Mouse (Mus musculus): ENCODE measurements around the gene Kif16b. TPM values are rescaled to one million over a fixed set of nuclear protein-coding genes. Genes with fewer than 3 reads are reported as not detected.

Kif16b gene
- total RNA-seq, 2 experiments from 2014 or later: 29.4 to 36.8 TPM

DNA sequence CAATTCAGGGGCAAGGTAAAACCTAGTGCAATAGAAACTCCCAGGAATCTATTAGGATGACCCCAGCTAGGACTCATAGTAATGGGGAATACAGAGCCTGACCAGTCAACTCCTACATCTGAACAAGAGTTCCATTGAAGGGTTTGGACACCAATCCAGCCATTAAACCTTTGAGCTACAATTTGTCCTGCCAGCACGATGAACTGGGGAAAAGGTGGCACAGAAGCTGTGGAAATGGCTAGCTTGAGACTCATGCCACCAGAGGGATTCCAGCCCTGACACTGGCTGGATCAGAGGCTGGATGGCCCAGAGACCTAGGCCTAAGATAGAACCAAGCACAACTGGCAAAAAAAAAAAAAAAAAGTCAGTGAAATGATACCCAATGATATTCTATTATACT is 207.9 kb downstream of the Kif16b start:
- DNase-seq: no peak
- intact Hi-C loops (cut with DNase I): no loop called here

DNA sequence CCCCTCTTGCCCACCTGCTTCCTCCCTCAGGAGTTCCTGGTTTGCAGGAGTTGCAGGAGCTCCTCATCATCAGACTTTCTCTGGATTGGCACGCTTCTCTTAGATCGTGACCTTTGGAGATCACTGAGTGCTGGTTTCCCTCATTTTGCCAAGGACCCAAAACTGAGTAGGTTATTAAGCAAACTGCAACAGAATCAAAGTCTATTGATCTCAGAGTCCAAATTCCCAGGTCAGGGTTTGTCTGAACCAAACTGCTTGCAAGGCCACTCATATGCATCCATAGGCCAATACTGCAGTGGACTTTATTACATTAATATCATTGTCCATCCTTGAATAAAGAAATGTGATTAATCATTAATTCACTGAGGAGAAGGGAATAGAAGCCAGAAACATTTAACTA is 211.8 kb downstream of the Kif16b start:
- no peak for DNase-seq
- intact Hi-C loops (cut with DNase I): no loop called here

DNA sequence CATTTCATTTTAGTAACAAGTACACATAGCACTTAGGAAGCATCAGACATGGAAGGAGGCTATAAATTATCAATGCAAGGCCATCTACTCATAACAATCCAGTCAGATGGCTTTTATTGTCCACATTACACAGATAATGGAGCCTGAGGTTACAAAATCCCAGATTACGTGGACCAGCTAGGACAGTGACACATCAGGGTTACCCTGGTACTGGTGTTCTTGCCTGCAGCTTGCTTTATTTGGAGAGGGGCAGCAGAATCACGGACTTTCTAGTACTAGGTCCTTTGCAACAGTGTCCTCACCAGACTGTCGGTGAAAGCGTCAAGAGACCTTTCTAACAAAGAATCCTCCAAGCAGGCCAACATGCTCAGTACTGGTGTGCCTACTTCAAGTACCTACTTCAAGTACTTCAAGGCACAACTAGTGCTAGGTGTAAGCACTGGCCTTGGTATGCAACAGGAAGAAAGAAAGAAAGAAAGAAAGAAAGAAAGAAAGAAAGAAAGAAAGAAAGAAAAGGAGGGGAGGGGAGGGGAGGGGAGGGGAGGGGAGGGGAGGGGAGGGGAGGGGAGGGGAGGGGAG is 213.3 kb downstream of the Kif16b start:
- no peak for DNase-seq
- intact Hi-C loops (cut with DNase I): no loop called here

DNA sequence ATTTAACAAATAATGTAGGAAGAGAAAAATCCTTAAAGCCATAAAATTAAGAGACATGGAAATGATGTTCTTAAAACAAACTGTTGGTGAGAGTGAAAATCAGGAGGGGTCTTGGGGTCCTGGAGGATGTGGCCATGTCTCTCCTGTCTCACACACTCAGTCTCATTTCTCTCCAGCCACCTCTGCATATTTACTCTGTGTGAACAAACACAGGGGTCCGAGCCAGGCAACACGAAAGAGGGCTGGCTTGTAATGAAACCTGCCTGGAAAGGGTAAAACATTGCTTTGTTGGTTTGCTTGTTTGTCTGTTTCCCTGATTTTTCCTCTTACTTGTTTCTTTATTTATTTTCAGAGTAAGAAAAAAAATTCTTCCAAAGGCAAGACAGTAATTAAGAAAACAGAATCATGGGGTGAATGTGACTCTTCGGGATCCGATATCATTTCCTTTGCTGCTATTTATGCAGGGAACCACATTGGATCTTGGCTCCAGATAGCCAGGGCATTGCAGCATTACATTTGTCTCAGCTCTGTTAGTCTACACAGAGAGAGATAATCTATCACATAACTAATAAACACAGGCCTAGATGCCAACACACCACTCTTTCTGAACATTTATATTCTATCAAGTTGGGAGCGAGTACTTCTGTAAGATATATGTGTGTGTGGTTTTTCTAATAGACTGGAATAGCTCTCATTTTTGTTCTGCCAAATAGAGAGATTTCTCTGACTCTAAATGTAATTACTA is 218.2 kb downstream of the Kif16b start:
- intact Hi-C loops (cut with DNase I): no loop called here
- no peak for DNase-seq

DNA sequence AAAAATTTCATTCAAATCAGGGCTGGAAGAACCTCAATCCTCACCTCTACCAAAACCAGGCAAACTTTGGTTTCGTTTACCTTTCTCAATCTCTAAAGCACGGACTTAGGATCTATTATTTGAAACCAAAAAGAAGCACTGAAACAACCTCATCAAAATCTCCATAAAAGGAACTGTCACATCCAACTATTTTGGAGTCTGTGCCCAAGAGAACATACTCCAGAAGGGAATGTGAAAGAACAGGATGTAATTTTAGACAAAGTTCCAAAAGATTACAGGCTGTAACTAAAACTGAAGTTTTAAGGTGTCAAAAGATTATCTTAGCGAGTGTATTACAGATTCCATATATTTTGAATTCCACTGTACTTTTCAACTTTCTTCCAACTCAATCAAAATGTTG is 232.9 kb downstream of the Kif16b start:
- no peak for DNase-seq
- intact Hi-C loops (cut with DNase I): no loop called here

DNA sequence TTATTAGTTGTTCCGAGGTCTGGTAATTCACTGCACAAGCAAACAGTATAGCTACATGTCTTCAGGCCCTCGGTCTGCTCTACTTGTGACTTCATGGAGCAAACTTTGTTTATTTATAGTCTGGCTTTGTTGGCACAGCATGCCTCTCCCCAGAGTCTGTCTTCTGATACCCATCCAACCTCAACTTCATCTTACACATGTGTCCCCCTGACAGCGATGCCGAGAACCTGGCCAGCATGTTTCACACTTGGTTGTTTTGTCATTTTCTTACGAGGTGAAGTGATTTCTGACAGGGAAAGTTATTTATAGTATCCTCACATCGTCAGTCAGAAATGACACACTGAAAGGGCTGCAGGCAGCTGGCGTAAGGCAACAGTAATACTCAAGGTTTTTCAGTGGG is 249.7 kb downstream of the Kif16b start:
- DNase-seq: no peak
- intact Hi-C loops (cut with DNase I): no loop called here

DNA sequence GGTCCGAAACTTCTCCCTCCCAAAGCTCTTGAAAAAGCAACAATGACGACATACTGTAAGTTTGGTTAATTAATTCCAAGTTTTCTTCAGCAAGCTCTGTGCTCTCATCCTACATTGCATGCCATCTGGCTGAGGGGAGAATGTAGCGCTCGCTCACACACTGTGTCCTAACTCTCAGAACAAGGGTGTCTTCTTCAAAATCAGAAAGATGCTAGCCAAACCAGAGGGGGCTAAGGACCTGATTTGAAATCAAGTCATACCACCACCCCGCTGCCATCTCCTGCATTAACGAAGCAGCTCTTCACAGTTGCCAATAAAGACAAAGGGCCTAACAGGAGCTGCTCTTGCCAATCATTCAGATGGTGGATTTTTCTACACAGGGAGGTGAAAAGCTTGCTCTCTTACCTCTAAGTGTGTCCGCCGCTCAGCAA is 253.3 kb downstream of the Kif16b start:
- no peak for DNase-seq
- intact Hi-C loops (cut with DNase I): no loop called here

DNA sequence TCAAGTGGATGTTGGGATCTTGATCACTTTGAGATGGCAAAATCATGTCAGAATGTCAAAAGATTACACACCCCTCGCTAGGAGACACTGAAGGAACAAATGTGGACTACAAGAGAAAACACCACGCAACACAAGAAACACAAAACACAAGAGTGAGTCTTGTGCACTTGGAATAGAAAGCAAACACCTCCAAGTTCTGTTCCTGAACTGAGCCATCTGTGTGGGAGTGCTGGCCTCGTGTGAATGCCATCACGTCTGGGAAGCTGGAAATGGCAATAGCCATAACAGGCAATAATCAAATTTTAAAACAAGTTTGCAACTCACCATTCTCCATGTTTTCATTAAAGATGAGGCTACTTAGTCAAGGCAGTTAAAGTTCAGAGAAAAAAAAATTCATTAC is 254.5 kb downstream of the Kif16b start:
- DNase-seq: no peak
- intact Hi-C loops (cut with DNase I): no loop called here

DNA sequence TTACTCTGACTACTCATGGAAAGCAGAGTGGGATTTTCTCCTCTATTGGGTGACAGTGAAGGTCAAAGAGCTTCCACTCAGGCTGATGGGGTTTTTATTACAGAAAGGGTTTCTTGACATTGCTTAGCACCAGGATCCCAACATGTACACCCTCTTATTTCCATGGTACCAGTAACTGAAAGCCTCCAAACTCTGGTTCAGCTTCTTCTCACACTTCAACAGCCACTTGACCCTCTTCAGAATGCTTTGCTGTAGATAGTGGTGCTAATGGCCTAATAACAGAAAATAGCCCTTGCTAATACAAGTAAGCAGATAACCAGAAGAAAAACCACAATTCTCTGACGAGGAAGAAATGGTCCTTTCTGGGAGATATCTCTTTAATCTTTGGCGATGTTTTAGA is 259.6 kb downstream of the Kif16b start:
- intact Hi-C loops (cut with DNase I): no loop called here
- DNase-seq: no peak

DNA sequence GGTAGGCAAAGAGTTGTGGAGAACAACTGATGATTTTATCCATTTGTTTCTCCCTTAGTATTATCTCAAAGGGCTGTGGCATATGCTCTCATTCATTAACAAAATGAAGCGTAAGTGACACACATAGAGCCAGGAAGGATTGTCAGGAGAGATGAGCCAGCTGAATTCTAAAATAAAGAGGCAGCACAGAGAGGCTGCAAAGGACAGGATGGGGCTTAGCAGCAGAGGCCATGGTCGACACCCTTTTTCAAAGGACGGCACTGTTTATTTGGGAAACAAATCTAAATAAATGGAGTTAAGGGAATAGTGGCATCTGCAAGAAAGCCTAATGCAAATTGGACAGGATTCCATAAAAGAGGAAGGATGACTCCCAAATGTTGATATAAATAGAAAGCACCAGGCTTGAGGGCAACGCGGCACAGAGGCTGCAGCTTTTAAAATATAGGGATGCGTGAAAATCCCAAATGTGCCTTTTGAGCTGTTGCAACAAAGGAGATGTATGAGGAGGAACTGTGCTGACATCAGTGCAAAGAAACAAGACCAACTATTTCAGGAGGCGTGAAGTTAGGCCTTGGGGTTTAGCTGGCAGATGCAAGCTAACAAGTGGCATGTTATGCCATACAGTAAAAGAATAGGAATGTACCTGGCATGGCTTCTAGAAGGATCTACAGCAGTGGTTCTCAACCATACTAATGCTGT is 265.6 kb downstream of the Kif16b start:
- intact Hi-C loops (cut with DNase I): no loop called here
- DNase-seq: no peak

DNA sequence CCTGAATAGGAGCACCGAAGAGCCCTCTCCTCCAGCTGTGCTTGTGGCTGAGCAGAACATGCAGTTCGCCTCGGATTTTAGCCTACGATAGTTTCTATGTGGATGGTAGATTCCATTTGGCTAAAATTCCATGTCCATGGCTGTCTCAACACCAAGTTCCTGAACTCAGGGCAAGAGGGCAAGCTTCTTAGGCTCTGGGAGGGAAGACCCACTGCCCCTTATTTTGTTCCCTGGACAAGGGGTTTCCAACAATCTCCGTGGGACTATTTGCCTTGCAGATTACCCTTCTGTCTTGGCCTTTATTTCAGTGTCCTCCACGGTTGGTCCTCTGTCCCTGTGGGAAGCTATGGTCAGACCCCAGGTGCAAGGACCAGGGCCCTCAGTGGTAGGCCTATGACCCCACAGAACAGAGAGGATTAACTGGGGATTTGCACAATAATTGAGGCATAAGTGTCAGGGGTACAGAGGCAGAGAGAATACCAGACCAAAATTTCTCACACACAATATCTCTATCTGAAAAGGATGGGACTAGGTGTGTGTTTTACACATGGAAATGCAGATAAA is 267.3 kb downstream of the Kif16b start:
- intact Hi-C loops (cut with DNase I): no loop called here
- no peak for DNase-seq

DNA sequence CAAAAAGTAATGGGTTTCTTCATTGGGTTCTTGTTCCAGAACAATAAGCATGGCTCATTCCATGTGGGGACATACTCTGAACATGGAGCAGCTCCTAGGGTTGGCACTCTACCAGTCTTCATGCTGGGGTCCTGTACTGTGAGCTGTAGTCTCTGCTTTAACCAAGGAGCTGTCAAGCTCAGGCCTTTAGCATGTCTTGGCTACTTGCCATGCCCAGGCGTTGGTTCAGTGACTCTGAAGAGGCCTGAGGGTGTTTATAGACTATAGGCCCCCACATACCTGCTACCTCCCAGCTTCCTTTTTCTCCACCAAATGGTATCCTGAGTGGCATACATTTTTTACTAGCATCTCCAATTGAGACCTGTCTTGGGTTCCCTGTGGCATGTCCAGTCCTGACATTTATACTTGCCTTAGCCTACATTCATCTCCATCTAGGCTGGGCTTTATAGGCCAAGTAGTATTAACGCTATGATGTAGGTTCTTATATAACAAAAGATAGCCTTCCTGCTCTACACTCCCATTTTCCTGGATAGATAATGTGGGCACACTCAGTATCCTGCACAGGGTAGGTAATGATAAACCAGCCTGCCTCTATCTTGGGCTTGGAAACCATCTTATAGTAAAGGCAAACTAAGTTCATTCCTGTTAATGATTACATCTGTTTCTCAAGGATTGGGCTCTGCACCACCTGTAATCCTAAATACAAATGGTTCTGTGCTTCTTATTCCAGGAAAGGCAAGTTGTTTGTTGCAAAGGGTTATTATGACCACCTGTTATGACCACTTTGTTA is 271.6 kb downstream of the Kif16b start:
- no peak for DNase-seq
- intact Hi-C loops (cut with DNase I): no loop called here

DNA sequence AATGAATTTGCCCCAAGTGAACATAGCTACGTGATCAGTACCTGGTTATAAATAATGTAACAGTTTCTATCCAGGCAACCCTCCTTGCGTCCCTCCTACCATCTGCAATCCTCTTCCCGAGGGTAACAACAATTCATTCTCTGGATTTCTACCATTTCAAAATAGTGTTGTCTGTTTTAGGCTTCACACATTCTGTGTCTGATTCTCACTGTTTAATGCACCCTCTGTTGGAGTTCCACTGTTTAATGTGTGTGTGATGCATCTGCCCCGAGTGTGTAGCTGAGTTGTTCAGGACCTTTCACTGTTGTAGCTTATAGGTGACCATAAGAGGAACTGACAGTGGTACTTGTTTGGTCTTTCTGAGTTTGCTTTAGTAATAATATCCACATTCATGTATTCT is 275.6 kb downstream of the Kif16b start:
- DNase-seq: no peak
- intact Hi-C loops (cut with DNase I): no loop called here

DNA sequence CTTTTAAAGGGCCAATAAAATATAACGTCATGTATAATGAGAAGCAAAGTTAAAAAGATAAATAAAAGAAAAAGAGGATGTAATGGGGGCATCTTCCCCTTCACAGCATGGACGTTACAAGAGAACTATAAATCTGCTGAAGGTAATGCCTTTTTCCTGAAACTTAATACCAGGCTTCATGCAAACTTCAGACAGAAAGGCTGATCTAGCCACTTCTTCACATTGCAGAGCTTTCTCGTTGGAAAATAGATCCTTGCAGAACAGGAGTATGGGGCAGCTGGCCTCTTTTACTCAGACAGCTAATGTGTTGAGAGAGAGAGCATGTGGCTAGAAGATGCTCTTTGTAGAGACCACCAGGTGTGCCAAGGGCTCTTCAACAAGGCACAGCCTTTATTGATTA is 276.2 kb downstream of the Kif16b start:
- no peak for DNase-seq
- intact Hi-C loops (cut with DNase I): no loop called here

DNA sequence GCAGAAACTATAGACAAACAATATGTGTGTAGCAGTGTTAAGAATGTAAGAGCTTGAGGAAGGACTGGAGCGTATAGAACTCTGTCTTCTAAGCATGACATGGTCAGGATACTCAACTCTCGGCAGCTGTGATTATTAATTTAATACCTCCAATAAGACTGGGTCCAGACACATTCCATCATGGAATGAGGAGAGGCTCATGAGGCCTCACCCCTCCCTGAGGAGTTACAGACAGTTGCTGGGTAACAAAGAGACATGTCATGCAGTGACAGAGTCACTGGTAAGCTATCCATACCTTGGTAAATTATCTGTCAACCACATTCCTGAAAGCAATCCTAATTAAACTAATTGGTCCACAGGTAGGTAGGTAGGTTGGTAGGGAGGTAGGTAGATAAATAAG is 277.1 kb downstream of the Kif16b start:
- DNase-seq: no peak

DNA sequence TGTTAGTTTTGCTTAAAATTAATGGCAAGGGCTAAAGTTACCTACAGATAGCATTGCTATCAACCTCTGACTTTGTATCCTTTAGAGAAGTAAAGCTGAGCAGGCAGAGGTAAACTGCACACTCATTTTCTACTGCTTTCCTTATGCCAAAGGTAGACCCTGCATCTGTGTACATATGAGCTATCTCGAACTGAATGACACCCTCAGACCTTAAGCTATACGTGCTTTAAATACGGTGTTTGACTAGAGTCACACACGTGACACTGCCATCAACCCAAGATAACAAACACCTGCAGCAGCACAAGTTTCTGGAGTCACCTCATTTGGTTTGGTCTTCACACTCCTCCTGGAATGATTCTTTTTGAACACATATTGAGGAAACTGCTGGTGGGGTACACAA is 280.2 kb downstream of the Kif16b start:
- DNase-seq: no peak
- intact Hi-C loops (cut with DNase I): no loop called here

More for the DNA sequence above, 277.1 kb downstream of the Kif16b start:
- intact Hi-C loops (cut with DNase I): no loop called here

DNA sequence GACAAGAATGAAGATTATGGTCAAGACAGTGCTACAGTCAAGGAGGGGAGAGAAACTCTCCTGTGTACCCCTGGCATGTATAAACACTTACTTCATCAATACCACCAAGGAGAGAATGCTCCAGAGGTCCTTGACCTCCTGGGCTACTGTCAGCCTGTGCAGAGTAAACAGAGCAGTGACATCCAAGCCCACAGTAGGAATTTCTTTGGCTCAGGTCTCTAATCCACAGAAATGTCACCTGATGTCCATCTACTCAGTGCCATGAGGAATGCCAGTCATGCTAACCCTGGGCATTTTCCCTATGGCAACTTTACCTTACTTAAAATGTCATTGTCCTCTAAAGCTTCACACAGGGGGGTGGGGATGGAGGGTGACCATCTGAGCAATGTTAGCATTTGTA is 281.4 kb downstream of the Kif16b start:
- intact Hi-C loops (cut with DNase I): no loop called here
- DNase-seq: no peak

DNA sequence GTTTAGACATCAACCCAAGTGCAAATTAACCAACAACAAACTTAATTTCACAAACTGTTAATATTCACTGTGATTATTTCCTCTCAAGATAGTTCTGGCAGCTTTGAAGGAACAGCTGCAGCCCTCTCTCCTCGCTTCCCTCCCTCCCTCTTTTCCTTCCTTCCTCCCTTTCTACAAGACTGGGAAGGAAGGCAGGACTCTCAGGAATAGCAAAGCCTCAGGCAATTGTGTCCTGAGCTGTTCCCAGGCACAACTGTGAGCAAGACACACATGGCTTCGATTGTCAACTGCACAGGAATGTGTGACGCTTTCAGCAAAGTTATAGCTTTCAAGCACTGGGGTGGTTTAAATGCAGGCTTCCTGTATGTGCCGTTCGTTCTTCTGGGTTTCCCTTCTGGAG is 286.8 kb downstream of the Kif16b start:
- intact Hi-C loops (cut with DNase I): no loop called here
- DNase-seq: no peak

DNA sequence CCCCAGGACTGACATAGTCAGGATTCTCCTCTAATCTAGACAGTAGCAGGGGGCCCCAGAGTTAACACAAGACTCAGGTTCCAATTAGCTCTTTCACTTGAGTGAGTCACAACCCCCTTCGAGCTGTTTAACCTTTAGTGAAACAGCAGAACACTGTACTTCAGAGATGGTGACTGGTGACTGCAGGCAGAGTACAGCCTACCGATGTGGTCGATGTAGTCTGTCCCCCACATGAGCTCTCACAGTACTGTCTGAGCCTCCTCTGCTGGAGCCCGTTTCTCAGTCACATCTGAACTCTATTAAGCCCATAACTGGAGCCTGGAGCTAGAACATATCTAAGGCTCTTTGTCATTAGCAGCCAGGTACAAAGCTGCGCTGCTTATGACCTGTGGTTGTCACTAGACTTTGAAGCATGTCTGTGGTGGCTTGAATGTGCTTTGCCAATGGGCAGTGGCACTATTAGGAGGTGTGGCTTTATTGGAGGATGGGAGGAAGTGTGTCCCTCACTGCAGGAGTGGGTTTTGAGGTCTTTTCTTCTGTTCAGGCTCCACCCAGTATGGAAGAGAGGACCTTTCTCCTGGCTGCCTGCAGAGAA is 288.9 kb downstream of the Kif16b start:
- intact Hi-C loops (cut with DNase I): no loop called here
- no peak for DNase-seq

DNA sequence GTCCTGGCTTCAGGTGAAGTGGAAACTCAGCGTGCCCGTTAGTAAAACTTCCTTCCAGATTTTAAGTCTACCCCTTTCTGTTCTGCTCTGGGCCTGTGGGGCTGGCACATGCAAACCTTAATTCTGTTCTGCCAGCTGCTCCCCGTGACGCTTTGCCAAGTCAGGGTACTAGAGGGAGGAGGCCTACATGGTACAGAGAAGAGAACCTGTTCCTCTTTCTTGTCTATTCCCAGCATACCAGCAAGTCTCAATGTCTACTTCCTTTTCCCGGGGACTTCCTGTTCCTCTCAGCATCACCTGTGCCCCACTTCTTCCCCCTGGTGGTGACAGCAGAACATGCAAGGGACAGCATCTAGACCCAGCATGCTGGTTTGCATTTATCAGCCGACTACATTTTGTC is 290.2 kb downstream of the Kif16b start:
- intact Hi-C loops (cut with DNase I): no loop called here
- DNase-seq: no peak

DNA sequence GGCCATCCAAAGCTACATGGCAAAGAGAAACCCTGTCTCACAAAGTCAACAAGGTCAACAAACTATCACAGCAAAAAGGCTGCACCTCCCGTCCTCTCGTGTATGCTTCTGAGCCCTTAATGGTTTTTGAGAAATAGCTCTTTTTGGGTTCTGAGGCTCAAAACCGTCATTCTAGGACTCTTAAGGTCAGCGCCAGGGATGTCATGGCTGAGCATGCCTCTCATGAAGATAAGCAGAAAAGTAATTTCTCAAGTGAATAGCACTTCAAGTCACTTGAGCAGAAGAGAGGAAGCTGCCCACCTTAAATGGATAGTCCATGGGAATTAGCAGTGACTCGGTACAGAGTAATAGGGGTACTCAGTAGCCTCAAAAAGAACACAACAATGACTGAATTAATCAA is 291.1 kb downstream of the Kif16b start:
- intact Hi-C loops (cut with DNase I): no loop called here
- DNase-seq: no peak

Data from gastrocnemius, postnatal 36 days (tissue).